Mouse (Mus musculus): ENCODE data around the gene Adora2a.
"Not testable (repeated sequence)": the region's sequence is repeated elsewhere in the genome, so short reads cannot be mapped to it uniquely, and the experiment has no call there.

The Adora2a gene

DNA sequence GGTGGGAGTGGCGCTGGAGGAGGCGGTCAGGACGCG, at the start of gene Adora2a:
Gene Adora2a (plus strand): TSS at position 6 of the 36 bp plus-strand sequence.
- DNase-seq (ENCODE audit: low read depth), result no peak

DNA sequence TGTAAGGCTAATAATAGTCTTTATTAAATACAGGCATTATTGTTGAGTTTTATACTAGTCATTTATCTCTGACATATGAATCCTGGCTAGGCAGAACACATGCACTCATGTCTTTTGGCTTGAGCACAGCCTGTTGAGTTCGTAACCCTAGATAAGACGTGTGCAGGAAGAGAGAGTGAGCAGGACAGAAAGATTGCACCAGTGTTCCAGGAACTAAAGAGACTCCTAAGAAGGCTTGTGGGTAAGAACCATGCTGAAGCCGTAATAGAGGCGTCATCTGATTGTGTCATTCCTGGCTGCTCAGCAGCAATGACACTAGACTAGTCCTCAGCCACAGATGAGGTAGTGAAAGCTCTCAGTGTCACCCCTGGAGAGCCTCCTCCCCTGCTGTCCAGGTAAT, 43.7 kb upstream of the Adora2a start:
- DNase-seq (ENCODE audit: low read depth), result no peak

DNA sequence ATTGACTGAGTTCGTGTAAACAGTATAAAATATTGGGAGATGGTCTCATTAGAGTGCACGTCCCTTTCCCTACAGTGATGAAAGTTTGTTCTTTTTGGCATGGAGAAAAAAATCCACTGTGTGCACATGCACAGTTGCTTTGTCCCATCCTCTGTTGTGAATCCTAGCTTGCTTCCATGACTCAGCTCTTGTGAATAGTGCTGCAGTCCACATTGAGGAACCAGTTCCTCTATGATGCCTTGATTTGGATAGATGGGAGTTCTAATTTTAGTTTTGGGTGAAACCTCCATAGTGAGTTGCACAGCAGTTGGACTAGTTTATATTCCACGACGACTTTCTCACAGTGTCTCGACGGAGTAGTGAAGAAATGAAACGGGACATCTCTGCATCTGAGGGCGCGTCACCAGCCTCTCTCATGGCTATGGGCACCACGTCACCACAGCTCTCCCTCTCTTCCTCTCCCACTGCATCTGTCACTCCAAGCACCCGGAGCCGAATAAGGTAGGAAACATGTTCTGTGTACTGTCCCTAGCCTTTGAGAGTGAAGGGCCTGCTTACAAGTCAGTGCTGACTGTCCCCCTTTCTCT, 40.2 kb upstream of the Adora2a start:
- DNase-seq (ENCODE audit: low read depth), result no peak

DNA sequence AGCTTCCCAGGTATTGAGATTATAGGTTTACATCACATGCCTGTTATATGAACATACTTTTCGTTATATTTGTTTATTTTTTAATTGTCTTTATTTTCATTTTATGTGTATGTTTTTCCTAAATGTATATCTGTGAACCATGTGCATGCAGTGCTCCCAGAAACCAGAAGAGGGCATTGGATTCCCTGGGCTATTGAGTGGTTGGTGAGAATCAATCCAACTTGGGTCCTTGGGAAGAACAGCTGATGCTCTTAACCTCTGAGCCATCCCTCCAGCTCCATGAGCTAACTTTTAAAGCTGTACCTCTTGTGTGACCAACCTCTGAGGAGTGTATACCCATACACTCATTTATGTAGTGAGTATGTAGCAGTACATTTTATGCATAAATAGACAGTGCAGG, 39.2 kb upstream of the Adora2a start:
- DNase-seq (ENCODE audit: low read depth), result peak; percentile 55

DNA sequence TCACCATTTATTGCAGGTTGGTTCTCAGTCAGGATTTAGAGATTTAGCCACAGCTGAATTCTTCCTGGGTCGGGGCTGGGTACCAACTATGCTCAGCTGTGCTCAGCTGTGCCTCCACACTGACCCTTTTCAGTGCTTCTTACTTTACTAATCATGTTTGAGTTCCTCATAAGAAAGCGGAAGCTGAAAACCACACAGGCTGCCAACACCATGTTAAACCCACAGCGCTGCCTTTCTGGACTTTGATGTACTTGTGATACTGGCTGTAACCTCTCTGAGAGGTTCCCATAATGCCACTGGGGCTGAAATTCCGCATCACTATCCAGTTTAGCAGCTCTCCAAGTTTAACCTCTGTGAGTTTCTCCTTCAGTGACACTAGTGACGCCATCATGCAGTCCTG, 34.0 kb upstream of the Adora2a start:
- DNase-seq (ENCODE audit: low read depth), result peak; percentile 78

DNA sequence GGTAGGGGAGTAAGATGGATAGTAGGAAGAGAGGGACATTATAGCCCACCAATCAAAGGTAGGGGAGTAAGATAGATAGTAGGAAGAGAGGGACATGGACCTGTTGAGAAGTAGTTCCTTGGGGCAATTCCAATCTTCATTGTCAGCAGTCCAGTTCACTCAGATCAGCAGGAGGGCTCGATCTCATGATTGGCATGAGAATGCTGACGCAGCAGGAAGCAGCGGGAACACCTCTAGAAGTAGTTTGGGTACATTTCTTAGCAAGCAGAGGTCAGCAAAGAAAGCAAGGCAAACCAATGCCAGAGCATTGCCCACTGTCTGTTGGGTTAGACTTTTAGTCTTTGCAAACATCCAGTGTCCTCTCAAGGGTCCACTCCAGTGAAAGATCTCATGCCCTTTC, 32.9 kb upstream of the Adora2a start:
- DNase-seq (ENCODE audit: low read depth), result no peak

DNA sequence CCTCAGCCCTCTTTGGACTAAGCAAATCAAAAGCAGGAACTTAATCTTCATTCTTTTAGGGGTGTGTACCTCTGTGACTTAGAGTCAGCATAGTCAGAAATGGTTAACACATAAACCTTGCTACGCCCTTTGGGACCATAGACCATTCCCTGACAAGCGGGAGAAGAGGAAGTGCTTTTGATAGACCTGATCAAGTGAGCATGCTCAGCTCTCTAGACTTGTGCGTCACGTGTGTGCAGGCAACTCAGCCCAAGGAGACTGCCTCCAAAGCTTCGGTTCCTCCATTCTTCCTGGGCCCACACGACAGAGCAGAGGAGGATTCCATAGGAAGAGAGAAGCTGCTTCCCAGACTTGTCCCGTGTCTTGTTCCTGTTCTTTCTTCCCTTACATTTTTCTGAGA, 28.1 kb upstream of the Adora2a start:
- no peak for DNase-seq (ENCODE audit: low read depth)

DNA sequence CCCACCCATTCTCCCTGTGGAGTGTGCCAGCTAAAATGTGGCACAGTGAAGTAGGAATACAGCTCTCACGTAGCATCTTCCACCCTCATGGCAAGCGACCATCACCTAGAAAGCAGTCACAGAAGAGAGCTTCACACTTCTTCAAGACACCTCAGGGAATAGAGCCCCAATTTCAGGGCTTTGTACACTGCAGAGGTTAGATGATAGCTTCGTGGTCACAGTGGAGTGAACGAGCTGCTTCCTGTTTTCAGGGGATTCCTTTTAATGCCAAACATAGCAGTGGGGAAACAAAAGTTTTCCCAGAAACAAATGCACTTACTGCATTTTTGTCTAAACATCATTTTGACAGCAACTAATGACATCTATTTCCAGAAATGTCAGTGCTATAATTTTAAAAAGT, 27.3 kb upstream of the Adora2a start:
- no peak for DNase-seq (ENCODE audit: low read depth)

DNA sequence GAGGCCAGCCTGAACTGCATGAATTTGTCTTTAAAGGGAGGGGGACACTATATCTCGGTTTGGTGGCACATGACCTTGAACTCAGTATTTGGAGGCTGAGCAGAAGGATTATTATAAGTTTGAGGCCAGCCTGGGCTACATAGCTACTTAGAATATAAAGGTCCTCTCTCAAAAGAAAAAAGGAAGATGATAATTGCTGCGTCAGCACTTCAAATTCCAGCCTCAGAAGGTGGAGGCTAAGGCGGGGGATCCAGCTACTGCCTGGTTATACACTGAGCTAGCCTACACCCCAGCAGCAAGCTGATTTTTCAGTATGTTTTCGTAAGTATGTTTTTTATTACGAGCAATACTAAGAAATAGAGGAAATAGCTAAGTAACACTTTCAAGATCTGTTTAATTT, 26.0 kb upstream of the Adora2a start:
- no peak for DNase-seq (ENCODE audit: low read depth)

DNA sequence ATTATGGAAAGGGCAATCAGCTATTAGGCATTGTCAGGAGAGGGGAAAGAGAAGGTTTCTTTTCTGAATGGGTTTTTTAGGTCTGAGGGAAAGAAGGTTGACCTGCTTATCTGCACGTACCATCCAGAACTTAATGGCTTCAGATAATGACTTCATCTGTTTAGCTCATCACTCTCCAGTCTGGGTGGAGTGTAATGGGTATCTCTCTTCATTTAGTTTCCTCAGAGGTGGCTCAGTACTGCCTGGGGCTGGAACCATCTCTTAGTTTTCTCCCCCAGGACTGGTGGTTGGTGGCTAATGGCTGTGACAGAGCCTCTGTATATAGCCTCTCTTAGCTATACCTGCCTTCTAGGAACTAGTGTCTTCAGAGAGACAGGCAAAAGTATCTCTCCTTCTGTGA, 25.3 kb upstream of the Adora2a start:
- DNase-seq (ENCODE audit: low read depth), result no peak

DNA sequence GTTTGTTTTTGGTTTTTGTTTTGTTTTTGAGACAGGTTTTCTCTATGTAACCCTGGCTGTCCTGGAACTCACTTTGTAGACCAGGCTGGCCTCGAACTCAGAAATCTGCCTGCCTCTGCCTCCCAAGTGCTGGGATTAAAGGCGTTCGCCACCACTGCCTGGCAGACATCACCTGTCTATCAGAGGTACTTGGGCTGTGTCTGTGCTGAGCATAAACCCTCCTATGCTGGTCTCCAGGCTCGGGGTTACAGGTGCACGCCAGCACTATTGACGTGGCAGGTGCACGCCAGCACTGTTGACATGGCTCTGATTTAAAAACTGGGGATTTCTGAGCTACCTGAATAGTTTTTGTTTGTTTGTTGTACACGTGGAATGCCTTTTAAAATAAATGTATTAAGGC, 24.5 kb upstream of the Adora2a start:
- not testable (repeated sequence) for DNase-seq (ENCODE audit: low read depth)

DNA sequence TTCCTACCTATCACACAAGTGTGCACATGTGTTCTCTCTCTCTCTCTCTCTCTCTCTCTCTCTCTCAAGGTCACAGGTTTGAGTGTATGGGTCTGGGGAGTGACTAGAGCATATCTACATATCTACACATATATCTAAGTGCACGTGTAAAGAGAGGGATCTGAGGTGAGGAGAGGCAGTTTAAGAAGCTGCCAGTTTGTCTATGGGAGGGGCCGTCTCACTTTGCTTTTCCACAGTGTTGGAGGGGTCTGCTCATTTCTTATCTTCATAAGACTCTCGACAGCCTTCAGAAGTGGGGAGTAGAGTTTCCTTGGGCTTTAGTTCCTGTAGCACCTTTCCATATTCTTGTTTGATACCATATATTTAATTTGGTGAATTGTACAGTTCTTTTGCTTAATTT, 23.4 kb upstream of the Adora2a start:
- DNase-seq (ENCODE audit: low read depth), result no peak

DNA sequence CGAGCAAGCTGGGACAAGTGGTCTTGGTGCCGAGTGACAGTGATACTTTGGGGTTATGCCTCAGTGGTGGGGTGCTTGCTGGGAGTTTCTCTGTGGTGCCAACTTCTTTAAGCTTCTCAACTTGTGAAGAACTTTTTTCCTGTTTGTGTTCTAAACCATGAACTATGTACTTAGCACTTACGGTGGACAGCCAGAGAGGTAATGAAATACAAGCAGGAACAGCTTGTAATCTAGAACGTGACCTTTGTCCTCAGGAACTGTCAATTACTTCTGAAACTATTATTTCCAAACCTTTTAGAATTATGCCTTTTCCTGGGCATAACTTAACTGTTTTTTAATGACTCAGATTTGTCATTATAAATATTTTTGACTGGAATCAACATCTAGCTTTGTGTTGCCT, 22.3 kb upstream of the Adora2a start:
- DNase-seq (ENCODE audit: low read depth), result no peak

DNA sequence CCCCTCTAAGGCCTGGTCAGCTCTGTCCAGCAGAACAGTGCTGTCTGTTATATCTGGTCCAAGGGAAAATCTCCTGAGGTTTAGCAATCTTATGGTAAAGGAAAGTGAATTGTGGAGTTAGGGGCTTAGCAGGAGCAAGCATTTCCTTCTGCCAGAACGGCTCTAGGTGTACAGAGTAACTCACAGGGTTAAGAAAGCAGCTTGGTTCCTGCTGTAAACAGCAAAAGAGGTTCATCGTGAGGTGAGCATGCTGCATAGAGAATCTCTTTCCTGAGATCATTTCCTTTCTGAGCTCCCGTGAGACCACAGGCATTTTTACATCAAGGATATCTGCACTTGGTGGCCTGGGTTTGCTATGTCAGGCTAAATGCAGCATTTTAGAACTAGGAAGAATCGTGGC, 21.8 kb upstream of the Adora2a start:
- peak; percentile 53 for DNase-seq (ENCODE audit: low read depth)

DNA sequence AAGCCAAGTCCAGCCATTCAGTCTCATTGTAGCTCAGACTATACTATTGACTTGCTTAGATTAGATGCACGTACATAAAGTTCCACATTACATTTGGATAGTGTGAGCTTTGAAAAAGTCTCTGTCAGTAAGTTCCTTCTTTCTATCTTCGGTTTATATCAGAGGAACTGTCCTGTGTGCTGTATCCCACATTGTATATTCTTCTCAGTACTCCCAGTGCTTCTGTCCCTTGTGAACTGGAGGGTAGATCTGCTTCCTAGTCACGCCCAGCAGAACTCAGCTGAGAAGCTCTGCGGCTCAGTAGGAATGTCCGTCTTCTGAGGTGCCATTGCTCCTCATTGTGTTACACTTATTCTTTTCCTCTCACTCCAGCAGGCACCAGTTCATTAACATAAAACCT, 18.1 kb upstream of the Adora2a start:
- DNase-seq (ENCODE audit: low read depth), result no peak

DNA sequence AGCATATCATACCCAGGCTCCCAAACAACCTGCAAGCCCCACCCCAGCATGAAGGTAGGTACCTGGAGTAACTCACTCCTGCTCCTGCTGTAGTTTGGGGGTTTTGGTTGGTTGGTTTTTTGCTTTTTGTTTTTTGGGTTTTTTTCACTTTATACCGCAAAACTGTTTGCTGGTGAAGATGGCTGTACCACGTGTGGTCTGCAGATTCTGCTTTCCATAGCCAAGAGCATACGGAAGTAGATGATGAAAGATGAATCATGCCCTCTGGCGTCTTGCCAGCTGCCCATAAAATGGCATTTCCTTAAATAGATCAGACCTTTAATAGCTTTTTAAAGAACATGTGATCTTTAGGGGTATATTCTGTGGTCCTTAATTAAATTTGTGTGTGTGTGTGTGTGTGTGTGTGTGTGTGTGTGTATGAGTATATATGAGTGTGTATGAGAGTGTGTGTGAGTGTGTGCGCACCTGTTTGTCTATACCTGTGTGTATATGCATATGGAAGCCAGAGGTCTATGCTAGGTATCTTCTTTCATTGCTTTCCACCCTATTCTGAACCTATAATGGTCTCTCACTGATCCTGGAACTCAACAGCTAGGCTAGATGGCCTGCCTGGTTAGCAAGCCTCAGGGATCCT, 16.8 kb upstream of the Adora2a start:
- peak; percentile 88 for DNase-seq (ENCODE audit: low read depth)

DNA sequence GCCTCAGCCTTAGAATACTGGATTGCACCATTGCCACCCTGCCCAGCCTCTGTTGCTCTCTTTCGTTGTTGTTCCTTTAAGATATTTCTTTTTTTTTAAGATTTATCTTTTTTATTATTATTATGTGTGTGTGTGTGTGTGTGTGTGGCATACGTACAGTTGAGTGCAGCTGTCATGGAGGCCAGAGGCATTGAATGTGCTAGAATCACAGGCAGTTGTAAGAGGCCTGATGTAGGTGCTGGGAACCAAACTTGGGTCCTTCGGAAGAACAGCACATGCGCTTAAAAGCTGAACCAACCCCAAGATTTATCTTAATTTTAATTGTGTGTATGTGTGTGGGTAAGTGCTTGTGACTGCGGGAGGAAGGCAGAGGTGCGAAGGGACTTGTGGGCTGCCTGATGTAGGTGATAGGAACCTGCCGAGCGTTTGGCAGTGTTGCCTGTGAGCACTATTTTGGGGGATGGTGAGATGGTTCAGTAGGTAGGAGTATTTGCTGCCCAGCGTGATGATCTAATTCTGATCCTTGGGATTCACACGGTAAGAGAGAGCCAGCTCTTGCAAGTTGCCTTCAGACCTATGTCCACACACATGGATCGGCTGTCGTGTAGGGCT, 15.4 kb upstream of the Adora2a start:
- DNase-seq (ENCODE audit: low read depth), result peak; percentile 22

DNA sequence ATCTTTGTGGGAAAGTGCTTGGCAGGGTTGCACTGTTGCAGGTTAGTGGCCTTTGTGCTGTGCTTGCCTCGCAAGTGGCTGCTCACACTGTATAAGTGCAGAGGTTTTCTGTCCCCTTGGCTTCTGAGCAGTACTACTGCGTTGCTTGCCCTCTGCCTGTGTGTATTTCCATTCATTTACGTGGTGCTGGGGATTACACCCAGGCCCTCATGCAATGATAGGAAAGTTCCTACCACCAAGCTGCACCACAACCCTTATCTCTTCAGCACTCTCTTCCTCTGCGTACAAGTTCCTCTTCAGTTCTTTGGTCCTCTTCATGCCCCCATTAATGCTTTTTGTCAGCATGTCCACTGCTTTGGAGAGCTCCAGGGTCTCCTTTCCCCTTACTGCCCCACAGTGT, 14.7 kb upstream of the Adora2a start:
- peak; percentile 43 for DNase-seq (ENCODE audit: low read depth)

DNA sequence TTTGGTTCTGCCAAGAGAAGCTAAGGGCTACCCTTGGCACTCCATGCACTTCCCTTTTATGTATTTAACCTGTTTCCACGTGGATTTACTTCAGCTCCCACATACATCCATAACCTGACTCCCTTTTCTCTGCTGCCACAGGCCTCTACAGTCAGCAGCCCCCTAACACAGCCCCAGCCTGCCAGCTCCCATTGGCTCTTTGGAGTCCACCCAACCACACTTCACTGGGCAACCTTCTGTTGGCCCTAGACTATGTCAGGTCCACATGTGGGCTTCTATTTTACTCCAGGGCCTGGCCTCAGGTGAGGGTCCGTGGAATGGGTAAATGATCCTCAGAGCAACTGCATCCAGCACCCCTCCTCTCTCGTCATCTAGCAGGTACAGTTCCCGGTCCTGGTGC, 14.1 kb upstream of the Adora2a start:
- DNase-seq (ENCODE audit: low read depth), result peak; percentile 26

DNA sequence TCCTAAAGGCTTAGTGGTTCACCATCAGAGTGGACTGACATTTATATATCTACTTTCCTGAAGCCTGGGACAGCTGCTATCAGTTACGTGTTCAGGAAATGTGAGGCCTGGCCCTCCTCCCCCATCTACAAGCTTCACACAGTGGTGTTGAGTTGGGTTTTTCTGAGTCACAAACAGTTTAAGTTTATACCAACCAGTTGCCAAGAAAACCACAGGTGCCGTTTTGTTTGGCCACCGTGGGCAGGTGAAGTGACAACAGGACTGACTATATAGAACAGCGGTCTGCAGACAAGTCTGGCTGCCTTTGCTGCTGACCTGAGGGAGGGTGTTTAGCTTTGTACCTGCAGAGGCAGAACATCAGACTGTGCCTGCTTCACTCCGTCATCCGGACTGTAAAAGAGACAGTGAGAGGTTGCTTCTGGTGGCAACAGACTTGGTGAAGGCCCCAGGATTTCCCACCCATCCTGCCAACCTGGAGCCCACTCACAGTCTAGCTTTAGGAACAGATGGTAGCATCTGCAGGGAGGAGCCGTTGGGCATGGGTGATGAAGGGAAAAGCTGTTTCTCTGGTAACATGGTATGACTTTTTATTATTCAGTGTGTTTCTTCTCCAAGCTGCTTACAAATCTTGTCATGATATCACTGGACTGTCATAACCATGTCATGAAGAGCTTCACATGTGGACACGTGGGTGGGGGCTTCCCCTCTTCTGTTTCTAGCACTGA, 13.2 kb upstream of the Adora2a start:
- DNase-seq (ENCODE audit: low read depth), result peak; percentile 70

DNA sequence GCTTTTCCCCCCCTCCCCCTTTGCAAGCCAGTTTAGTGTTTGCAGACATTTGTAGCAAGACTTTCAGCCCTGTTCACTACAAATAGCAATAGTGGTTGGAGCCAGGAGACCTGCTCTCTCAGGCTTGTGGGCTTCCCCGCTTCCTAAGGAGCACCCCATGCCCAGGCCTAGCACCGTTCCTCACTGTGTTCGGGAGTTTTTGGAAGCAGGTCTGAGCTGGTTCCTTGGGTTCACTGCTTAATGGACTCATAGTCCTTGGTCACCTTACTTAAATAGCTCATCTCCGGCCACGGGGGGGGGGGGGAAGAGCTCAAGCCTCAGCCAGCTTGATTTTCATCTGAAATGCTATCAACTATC, 12.7 kb upstream of the Adora2a start:
- no peak for DNase-seq (ENCODE audit: low read depth)

DNA sequence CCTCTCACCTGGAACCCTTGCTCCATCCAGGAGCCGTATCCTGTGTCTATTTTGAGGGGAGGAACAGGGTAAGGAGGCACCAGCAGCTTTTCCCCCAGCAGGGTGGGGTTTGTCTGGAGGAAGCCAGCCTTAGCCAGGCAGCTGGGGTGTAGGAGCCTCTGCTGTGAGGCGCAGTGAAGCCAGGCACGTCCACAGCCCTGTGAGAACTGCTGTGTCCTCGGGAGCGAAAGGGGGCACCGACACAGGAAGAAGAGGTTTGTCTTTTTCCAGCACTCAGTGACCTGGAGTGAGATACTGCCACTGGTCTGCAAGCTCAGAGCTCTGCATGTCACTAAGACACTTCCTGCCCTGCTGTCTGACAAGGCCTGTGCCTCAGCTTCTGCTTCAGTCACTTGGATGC, 12.3 kb upstream of the Adora2a start:
- peak; percentile 42 for DNase-seq (ENCODE audit: low read depth)

DNA sequence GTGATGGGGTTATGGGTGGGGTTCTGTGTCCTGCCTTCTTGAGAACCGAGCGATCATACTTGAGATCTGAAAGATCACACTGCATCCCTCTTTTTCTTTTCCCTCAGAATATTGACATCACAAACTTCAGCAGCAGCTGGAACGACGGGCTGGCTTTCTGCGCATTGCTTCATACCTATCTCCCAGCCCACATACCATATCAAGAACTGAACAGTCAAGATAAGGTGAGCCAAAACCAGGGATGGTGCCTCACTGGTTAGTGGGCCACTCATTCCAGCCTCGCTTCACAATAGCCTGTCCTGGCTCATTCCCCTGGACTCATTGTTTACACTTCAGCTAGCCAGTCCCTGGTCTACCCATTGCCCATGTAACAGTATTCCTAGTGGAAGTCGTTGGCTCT, 9.5 kb upstream of the Adora2a start:
- DNase-seq (ENCODE audit: low read depth), result no peak

DNA sequence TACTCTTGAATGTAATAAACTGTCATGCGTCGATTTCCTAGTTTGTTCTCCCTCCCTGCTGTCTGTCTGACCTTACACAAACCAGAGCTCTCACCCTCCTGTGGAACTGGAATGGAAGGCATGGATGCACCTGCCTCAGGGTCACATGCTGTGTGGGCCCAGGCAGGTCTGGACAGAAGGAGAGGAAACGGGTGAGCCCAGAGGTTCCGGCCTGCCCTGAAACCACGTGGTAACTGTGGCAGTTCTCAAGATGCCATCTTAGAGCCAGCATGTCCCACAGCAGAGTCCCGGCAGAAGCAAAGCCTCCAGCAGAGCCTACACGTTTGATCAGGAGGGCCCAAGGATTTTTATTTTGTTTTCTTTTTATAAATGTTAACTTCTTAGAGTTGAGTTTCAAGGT, 4.3 kb upstream of the Adora2a start:
- DNase-seq (ENCODE audit: low read depth), result no peak
